31 mouse cellular contexts compared by ENCODE assay signal in genomic region chr9:16977321-16977720, GRCm38 (mm10).
DNase-seq lines count a peak whose midpoint lies in the region; ATAC-seq lines count a peak whose summit lies in the region.
"Had no signal": no experiment of that assay in that cellular context is flagged by ENCODE, and none has a peak within 500 bp of the region (broad histone marks: within the 10 kb centered on the region; RNA-seq: fewer than 3 reads in every experiment).

No protein-coding gene starts in this region.

- no peak for ATAC-seq in kidney, embryonic 15.5 days (replicated peaks; ENCODE audit: low FRiP score)
- ATAC-seq in CD4-positive, CD25-positive, alpha-beta regulatory T cell, adult 4 months = no peak
- ATAC-seq: activated CD4-positive, CD25-positive, alpha-beta regulatory T cell, adult 4 months; forebrain, embryonic 16.5 days; hindbrain, postnatal 0 days; intestine, embryonic 15.5 days; liver, postnatal 0 days had no signal

- no peak overlapping the region for H3K4me2 ChIP-seq in kidney, embryonic 15.5 days
- H3K4me2 ChIP-seq: embryonic facial prominence, embryonic 13.5 days; heart, embryonic 15.5 days; hindbrain, embryonic 12.5 days; intestine, embryonic 15.5 days; limb, embryonic 12.5 days; liver, embryonic 11.5 days; midbrain, embryonic 12.5 days; neural tube, embryonic 12.5 days had no signal

- H3K27me3 ChIP-seq in kidney, embryonic 15.5 days = no peaks in the 10 kb centered on the region
- H3K27me3 ChIP-seq: CH12.LX; embryonic facial prominence, embryonic 13.5 days; heart, embryonic 15.5 days; hindbrain, embryonic 12.5 days; intestine, embryonic 15.5 days; limb, embryonic 12.5 days; megakaryocyte, embryonic 14.5 days; midbrain, embryonic 12.5 days; neural tube, embryonic 12.5 days had no signal

- no peaks in the 10 kb centered on the region for H3K36me3 ChIP-seq in kidney, embryonic 15.5 days
- H3K36me3 ChIP-seq: embryonic facial prominence, embryonic 13.5 days; forebrain, embryonic 10.5 days; heart, embryonic 10.5 days; heart, embryonic 15.5 days; hindbrain, embryonic 12.5 days; intestine, embryonic 15.5 days; limb, embryonic 12.5 days; midbrain, embryonic 12.5 days; neural tube, embryonic 12.5 days had no signal

- DNase-seq in kidney, adult 18-20 months = peak; percentile 72
- DNase-seq in adrenal gland, postnatal 14 days = peak; percentile 59
- peak; percentile 79 to 86 for DNase-seq in kidney, adult 8-10 months
- peak; percentile 82 to 89 for DNase-seq in kidney, postnatal 36 days
- no peak for DNase-seq in spleen, postnatal 10 days (ENCODE audit: low spot score in 2 of 2)
- DNase-seq: B cell, adult 2 months; cerebellum, adult 11-12 months; cerebellum, postnatal 10 days; layer of hippocampus, adult 9-11 months; liver, postnatal 0 days; lung, postnatal 4 days; right cerebral cortex, postnatal 4 days; thymus, postnatal 4 days had no signal

- H3K4me3 ChIP-seq in kidney, embryonic 15.5 days (replicated peaks) = no peak overlapping the region
- H3K4me3 ChIP-seq: embryonic facial prominence, embryonic 13.5 days; forebrain, embryonic 10.5 days; heart, embryonic 10.5 days; heart, embryonic 15.5 days; hindbrain, embryonic 12.5 days; intestine, embryonic 15.5 days; limb, embryonic 12.5 days; megakaryocyte, embryonic 14.5 days; midbrain, embryonic 12.5 days; myocyte; neural tube, embryonic 12.5 days had no signal

- WGBS in kidney, embryonic 15.5 days = 92% methylated on average over 5 of the region's 5 CpGs

- no peak overlapping the region for H3K27ac ChIP-seq in kidney, embryonic 15.5 days
- H3K27ac ChIP-seq: embryonic facial prominence, embryonic 13.5 days; forebrain, embryonic 10.5 days; heart, embryonic 10.5 days; heart, embryonic 15.5 days; hindbrain, embryonic 12.5 days; hindbrain, postnatal 0 days; intestine, embryonic 15.5 days; limb, embryonic 12.5 days; midbrain, embryonic 12.5 days; neural tube, embryonic 12.5 days had no signal

- no peak overlapping the region for H3K9ac ChIP-seq in kidney, embryonic 15.5 days
- H3K9ac ChIP-seq: embryonic facial prominence, embryonic 13.5 days; heart, embryonic 15.5 days; hindbrain, embryonic 12.5 days; intestine, embryonic 15.5 days; limb, embryonic 12.5 days; liver, postnatal 0 days; midbrain, embryonic 12.5 days; neural tube, embryonic 12.5 days had no signal

- H3K4me1 ChIP-seq in kidney, embryonic 15.5 days = no peaks in the 10 kb centered on the region
- H3K4me1 ChIP-seq: embryonic facial prominence, embryonic 13.5 days; forebrain, embryonic 10.5 days; heart, embryonic 10.5 days; heart, embryonic 15.5 days; hindbrain, embryonic 12.5 days; intestine, embryonic 15.5 days; limb, embryonic 12.5 days; megakaryocyte, embryonic 14.5 days; midbrain, embryonic 12.5 days; neural tube, embryonic 12.5 days had no signal

- H3K9me3 ChIP-seq in kidney, embryonic 15.5 days (replicated peaks) = no peaks in the 10 kb centered on the region
- H3K9me3 ChIP-seq: embryonic facial prominence, embryonic 13.5 days; forebrain, embryonic 10.5 days; heart, embryonic 10.5 days; heart, embryonic 15.5 days; hindbrain, embryonic 12.5 days; intestine, embryonic 15.5 days; limb, embryonic 12.5 days; megakaryocyte, embryonic 14.5 days; midbrain, embryonic 12.5 days; neural tube, embryonic 12.5 days had no signal

Comparison
In these comparisons a context has a peak if more than half of its experiments do, and no peak if none do; other contexts are left out.
1. DNase-seq: peak in kidney, adult 18-20 months (single experiment), adrenal gland, postnatal 14 days (single experiment), kidney, adult 8-10 months (2 of 2) and kidney, postnatal 36 days (2 of 2); none in spleen, postnatal 10 days (0 of 2).